Mouse (Mus musculus) spleen, adult 2 months (tissue): ENCODE measurements around the gene Megf11.

Experiments used
- CTCF ChIP-seq: fragments of 200-500 bp; IDR thresholded peaks from 2 replicates; pipeline ENCODE4 v1.5.1; 2011; ENCODE audit warnings: mild to moderate bottlenecking, inconsistent platforms; ENCODE audit not compliant: insufficient read depth, insufficient read length, insufficient replicate concordance; ENCODE audit errors: extremely low read depth
- POLR2A ChIP-seq: fragments of 200-500 bp; IDR thresholded peaks from 2 replicates; pipeline ENCODE4 v1.6.1; 2011; ENCODE audit warnings: low read depth, low read length, inconsistent platforms

- no peak for TF ChIP-seq POLR2A
- no peak for TF ChIP-seq CTCF
These were observed 72.2 kb downstream of the Megf11 start for GRCm38 (mm10) chr9:64457596-64457995.
